ENCODE assay signal across 9 mouse cellular contexts in the genomic region with DNA sequence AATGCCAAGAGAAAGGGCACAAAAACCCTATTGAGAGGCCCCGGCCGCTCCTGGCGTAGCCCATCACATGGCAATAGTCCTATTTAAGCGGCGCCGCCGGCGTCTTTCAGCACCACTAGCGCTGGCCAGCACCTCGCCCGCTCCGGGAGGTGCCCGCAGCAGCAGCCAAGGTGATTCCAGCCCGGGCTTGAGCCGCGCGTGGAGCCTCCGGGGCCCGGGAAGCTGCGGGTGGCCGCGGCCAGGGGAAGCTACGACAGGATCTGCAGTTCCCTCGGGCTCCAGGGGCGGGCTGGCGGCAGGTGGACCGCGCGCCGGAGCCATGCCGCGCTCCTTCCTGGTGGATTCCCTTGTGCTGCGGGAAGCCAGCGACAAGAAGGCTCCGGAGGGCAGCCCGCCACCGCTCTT. TPM values are rescaled to one million over a fixed set of nuclear protein-coding genes. Genes with fewer than 3 reads are reported as not detected.
DNase-seq lines count a peak whose midpoint lies in the region; ATAC-seq and TF ChIP-seq lines count a peak whose summit lies in the region.
"Had no signal": no experiment of that assay in that cellular context is flagged by ENCODE, and none has a peak within 500 bp of the region (broad histone marks: within the 10 kb centered on the region; RNA-seq: fewer than 3 reads in every experiment).

A gene (plus strand): TSS at position 126 of the 405 bp plus-strand sequence.

- no peaks in the 10 kb centered on the region for H3K9me3 ChIP-seq in lung, embryonic 16.5 days (ENCODE audit: control insufficient read depth, low read length)

- H3K27me3 ChIP-seq in lung, embryonic 16.5 days (ENCODE audit: control insufficient read depth, insufficient read depth, low read depth, low read length) = peaks cover 87% of the 10 kb centered on the region

- 2% methylated on average over 37 of the region's 37 CpGs for WGBS in bone marrow, adult 2 months
- under 1% methylated on average over 36 of the region's 37 CpGs for WGBS in lung, embryonic 16.5 days

- H3K27ac ChIP-seq in bone marrow, adult 2 months (ENCODE audit: control insufficient read depth, insufficient read depth, low read depth, low read length, poor library complexity) = no peak within 1 kb of the TSS
- H3K27ac ChIP-seq in embryonic fibroblast, embryonic 13.5 days (ENCODE audit: insufficient read depth, low read length) = no peak within 1 kb of the TSS
- no peak within 1 kb of the TSS for H3K27ac ChIP-seq in layer of hippocampus, adult 2 months
- no peak within 1 kb of the TSS for H3K27ac ChIP-seq in lung, embryonic 16.5 days (ENCODE audit: low read length)

- no peaks in the 10 kb centered on the region for H3K36me3 ChIP-seq in lung, embryonic 16.5 days (ENCODE audit: control insufficient read depth, insufficient read depth, low read length)

- H3K4me1 ChIP-seq in bone marrow, adult 2 months (ENCODE audit: control insufficient read depth, insufficient read depth, low read length) = peaks cover 1% of the 10 kb centered on the region; the same call in 1 of the 2 replicates
- no peaks in the 10 kb centered on the region for H3K4me1 ChIP-seq in embryonic fibroblast, embryonic 13.5 days (ENCODE audit: control insufficient read depth, insufficient read depth, low read length)
- peaks cover 8% of the 10 kb centered on the region for H3K4me1 ChIP-seq in lung, embryonic 16.5 days (replicated peaks; ENCODE audit: control insufficient read depth, insufficient read depth, low read length)

- H3K9ac ChIP-seq in lung, embryonic 16.5 days (ENCODE audit: low read length) = no peak within 1 kb of the TSS

- peak within 1 kb of the TSS; percentile 2 for H3K4me3 ChIP-seq in bone marrow, adult 2 months (replicated peaks; ENCODE audit: control insufficient read depth, low read depth, low read length)
- peak within 1 kb of the TSS; percentile 25; the same call in 1 of the 2 replicates for H3K4me3 ChIP-seq in embryonic fibroblast, embryonic 13.5 days (ENCODE audit: insufficient read depth, low read length)
- peak within 1 kb of the TSS; percentile 33; the same call in 1 of the 2 replicates for H3K4me3 ChIP-seq in layer of hippocampus, adult 2 months
- peak within 1 kb of the TSS; percentile 30 for H3K4me3 ChIP-seq in lung, embryonic 16.5 days (ENCODE audit: low read length)

- peak within 1 kb of the TSS; percentile 45 for H3K4me2 ChIP-seq in lung, embryonic 16.5 days (ENCODE audit: low read depth, low read length)

- no peak for TF ChIP-seq CTCF in bone marrow, adult 2 months (IDR thresholded peaks at IDR 0.05; ENCODE audit: control insufficient read depth, insufficient read depth, low read length)
- no peak for TF ChIP-seq CTCF in embryonic fibroblast, embryonic 13.5 days (IDR thresholded peaks at IDR 0.05; ENCODE audit: borderline replicate concordance, insufficient read depth, low read length)
- TF ChIP-seq CTCF in layer of hippocampus, adult 2 months (conservative IDR thresholded peaks at IDR 0.05) = no peak

- peak; percentile 69 for ATAC-seq in lung, embryonic 16.5 days (ENCODE audit: low read depth)
- no peak for ATAC-seq in monocyte, adult 5-6 weeks (replicated peaks; ENCODE audit: insufficient number of reproducible peaks, low FRiP score, low TSS enrichment, poor library complexity, severe bottlenecking)

- peak; percentile 87 for DNase-seq in Muller cell, postnatal 12 days (ENCODE audit: inconsistent ontology term)
- DNase-seq in heart, postnatal 4 days = peak; percentile 80
- peak; percentile 23 to 29 for DNase-seq in layer of hippocampus, adult 2 months (ENCODE audit: low spot score in 2 of 2)
- peak; percentile 49 for DNase-seq in ovary, adult 18-20 months (ENCODE audit: low spot score)

- no peak for TF ChIP-seq POLR2A in bone marrow, adult 2 months (IDR thresholded peaks at IDR 0.05; ENCODE audit: borderline replicate concordance, control insufficient read depth, low read depth, low read length)
- no peak for TF ChIP-seq POLR2A in embryonic fibroblast, embryonic 13.5 days (IDR thresholded peaks at IDR 0.05; ENCODE audit: low read depth, low read length)

RNA-seq across cellular contexts. Expression of the gene that starts here (rescaled TPM):
- polyA plus RNA-seq in bone marrow, adult 2 months (2011; ENCODE audit: insufficient read depth, insufficient read length, low replicate concordance, missing spikeins) = not detected in 2 replicates
- not detected in 2 replicates for polyA plus RNA-seq in embryonic fibroblast, embryonic 13.5 days (2011; ENCODE audit: insufficient read length, low read depth, missing spikeins)
- total RNA-seq in heart, postnatal 4 days (2021) = not detected
- total RNA-seq in layer of hippocampus, adult 2 months (2021) = under 1 TPM; 0.20 to 0.52 TPM
- not detected in 2 replicates for polyA plus RNA-seq in lung, embryonic 16.5 days (2015; fragmentation: Nextera tagmentation; extraction: Ambion mirVana)
- not detected in 3 replicates for total RNA-seq in monocyte, adult 5-6 weeks (2017)
- total RNA-seq: gastrocnemius, adult 8-10 months had no signal

Comparison
In these comparisons a context has a peak if more than half of its experiments do, and no peak if none do; other contexts are left out.
1. Peak in DNase-seq in heart, postnatal 4 days; RNA of the gene not detected or under 1 TPM.
2. Peak in DNase-seq and H3K4me3 ChIP-seq in layer of hippocampus, adult 2 months; RNA of the gene not detected or under 1 TPM.
3. Peak in ATAC-seq, H3K4me3 ChIP-seq and H3K4me2 ChIP-seq in lung, embryonic 16.5 days; RNA of the gene not detected or under 1 TPM.
4. DNase-seq: peak in every context shown above with its lines; median percentile 87 in Muller cell, postnatal 12 days; 80 in heart, postnatal 4 days; 49 in ovary, adult 18-20 months; 26 in layer of hippocampus, adult 2 months.